Mouse (Mus musculus) liver, adult 2 months (tissue): ENCODE measurements at regions not wholly inside any gene's neighbourhood (a gene's known extent, or its start where the extent isn't known, plus 50 kb on each side); places are given as distances from the start of the nearest gene placed in this dataset.

Source experiments
- CTCF ChIP-seq: fragments of 200-500 bp; IDR thresholded peaks from 2 replicates; pipeline ENCODE4 v1.5.1; 2011; ENCODE audit warnings: low read depth, low read length, control low read depth
- POLR2A ChIP-seq: fragments of 200-500 bp; IDR thresholded peaks from 2 replicates; pipeline ENCODE4 v1.6.1; 2011; ENCODE audit warnings: low read length, control low read depth; ENCODE audit not compliant: insufficient read depth; ENCODE audit errors: extremely low read depth

DNA sequence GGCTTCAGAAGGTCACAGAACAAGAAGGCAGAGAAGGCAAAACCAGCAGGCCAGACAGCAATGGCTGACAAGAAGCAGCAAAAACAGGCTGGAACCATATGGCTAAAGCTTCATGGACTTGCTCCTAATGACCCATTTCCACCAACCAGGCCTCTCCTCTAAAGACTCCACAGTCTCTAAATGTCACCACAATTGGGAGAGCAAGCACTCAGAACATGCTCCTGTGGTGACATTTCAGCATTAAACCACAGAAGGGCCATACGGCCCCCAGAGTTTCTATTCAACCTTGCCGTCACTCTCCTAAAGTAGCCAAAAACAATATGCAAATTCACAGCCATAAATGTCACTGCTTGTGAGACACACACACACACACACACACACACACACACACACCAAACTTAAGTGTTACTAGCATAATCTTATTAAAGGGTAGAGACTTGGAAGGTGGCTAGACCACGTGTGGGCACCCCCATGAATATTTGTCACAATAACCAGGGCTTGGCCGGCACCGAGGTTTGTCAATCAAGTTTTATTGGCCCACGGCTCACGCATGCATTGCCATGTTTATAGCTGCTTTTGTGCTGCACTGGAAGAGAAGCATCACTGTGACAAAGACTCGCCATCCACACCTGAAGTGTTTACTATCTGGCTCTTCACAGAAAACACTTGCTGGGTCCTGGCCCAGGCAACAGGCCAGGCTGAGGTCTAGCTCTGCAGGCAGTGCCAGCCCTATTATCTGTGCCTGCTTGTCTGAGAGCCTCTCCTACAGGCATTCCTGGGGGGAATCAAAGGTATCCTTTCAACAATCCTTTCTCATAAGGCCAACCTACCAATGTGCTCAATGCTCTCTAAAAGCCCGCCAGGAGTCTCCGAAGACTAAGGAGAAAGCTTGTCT is 75.6 kb upstream of the Dap start:
- no peak for TF ChIP-seq CTCF
- no peak for TF ChIP-seq POLR2A
